Mouse (Mus musculus) megakaryocyte, embryonic 14.5 days (primary cell): Measurements from ENCODE around the gene Pcbp2. TPM values are rescaled to one million over a fixed set of nuclear protein-coding genes. Genes with fewer than 3 reads are reported as not detected.

Experiments
- H3K27me3 ChIP-seq: replicated peaks from 2 replicates; pipeline ENCODE3; 2012; ENCODE audit warnings: inconsistent platforms
- H3K36me3 ChIP-seq: replicated peaks from 2 replicates; pipeline ENCODE3; 2012; ENCODE audit warnings: low read length, inconsistent platforms, mixed read lengths
- H3K4me1 ChIP-seq: 2 replicates; pipeline ENCODE4 v1.6.1; 2012; ENCODE audit warnings: inconsistent platforms
- H3K4me3 ChIP-seq: replicated peaks from 2 replicates; pipeline ENCODE3; 2012; ENCODE audit warnings: moderate library complexity, mild to moderate bottlenecking, inconsistent platforms
- H3K9me3 ChIP-seq: 2 replicates; pipeline ENCODE4 v1.6.1; 2012; ENCODE audit warnings: inconsistent platforms
- FLI1 ChIP-seq: IDR thresholded peaks from 2 replicates; pipeline ENCODE4 v1.6.1; 2012; ENCODE audit warnings: low read length, inconsistent platforms, mixed read lengths
- GATA1 ChIP-seq: IDR thresholded peaks from 3 replicates; pipeline ENCODE4 v1.6.1; 2012; ENCODE audit warnings: mixed read lengths, low read length, inconsistent platforms, borderline replicate concordance
- polyA plus RNA-seq: library from polyadenylated mRNA; stranded (reverse); fragments of >175 nt; gene quantifications from 2 replicates; pipeline ENCODE4 v1.2.3, GENCODE M21; 2012; ENCODE audit warnings: low replicate concordance; ENCODE audit not compliant: insufficient read depth

Pcbp2 gene
- polyA plus RNA-seq, 1 experiment, result 404 TPM

DNA sequence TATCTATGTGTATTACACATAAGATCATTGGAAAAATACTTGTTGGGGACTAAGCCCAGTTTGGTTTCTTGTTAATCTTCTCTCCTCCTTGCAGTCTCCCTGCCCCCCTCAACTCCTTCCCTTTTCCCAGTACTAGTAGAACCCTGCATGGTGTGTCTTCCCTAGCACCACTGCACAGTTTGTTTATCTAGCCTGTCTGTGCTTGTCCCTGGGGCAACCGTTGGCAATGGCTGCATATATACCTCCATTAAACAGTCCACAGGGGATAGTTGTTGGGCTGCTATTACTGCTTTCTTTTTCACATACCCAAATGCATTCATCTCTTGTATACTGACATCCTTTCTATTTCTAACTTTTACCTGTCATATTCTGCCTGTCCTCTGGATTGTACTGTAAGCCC, 17.3 kb downstream of the Pcbp2 start:
- Histone ChIP-seq H3K9me3 (no peaks in the 10 kb centered on the region), H3K27me3 (no peaks in the 10 kb centered on the region), H3K36me3 (peaks cover 100% of the 10 kb centered on the region), H3K4me1 (peaks cover 16% of the 10 kb centered on the region), H3K4me3 (no peak overlapping the region)
- TF ChIP-seq FLI1 (no peak), GATA1 (no peak)

- Histone ChIP-seq H3K27me3 (no peaks in the 10 kb centered on the region), H3K4me3 (no peak overlapping the region), H3K4me1 (0 out of 2 replicates have a peak, but pooled peaks cover 6% of the 10 kb centered on the region), H3K9me3 (no peaks in the 10 kb centered on the region), H3K36me3 (peaks cover 97% of the 10 kb centered on the region)
- TF ChIP-seq GATA1 (no peak), FLI1 (no peak)
These were observed 28.0 kb downstream of the Pcbp2 start for GRCm38 (mm10) chr15:102498322-102498721.

DNA sequence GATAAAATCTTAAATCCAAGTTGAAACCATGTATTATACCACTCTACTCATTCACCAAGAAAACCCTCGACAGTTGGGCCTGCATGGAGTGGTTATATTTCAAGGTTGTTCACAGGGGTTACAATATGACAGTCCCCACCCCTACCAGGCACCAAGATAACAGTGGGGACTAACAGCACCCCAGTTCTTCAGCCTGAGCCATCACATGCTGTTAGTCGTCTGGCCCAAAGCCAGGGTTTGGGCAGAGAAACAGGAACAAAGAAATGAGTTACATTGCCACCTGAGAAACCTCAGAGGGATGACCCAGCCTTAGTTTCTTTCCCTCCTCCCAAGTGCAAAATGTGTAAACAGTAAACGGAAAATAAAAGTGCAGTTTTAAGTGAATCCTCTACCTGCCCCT, 29.0 kb downstream of the Pcbp2 start:
- no peak overlapping the region for H3K4me3 ChIP-seq
- no peaks in the 10 kb centered on the region for H3K9me3 ChIP-seq
- TF ChIP-seq GATA1, result no peak
- no peak for TF ChIP-seq FLI1
- 0 out of 2 replicates have a peak, but pooled peaks cover 3% of the 10 kb centered on the region for H3K4me1 ChIP-seq
- no peaks in the 10 kb centered on the region for H3K27me3 ChIP-seq
- H3K36me3 ChIP-seq, result peaks cover 97% of the 10 kb centered on the region

- Histone ChIP-seq H3K27me3 (no peaks in the 10 kb centered on the region), H3K4me1 (peaks cover 3% of the 10 kb centered on the region), H3K36me3 (peaks cover 96% of the 10 kb centered on the region), H3K9me3 (no peaks in the 10 kb centered on the region), H3K4me3 (no peak overlapping the region)
- TF ChIP-seq GATA1 (no peak), FLI1 (no peak)
These were observed 29.5 kb downstream of the Pcbp2 start for GRCm38 (mm10) chr15:102499851-102500250.

DNA sequence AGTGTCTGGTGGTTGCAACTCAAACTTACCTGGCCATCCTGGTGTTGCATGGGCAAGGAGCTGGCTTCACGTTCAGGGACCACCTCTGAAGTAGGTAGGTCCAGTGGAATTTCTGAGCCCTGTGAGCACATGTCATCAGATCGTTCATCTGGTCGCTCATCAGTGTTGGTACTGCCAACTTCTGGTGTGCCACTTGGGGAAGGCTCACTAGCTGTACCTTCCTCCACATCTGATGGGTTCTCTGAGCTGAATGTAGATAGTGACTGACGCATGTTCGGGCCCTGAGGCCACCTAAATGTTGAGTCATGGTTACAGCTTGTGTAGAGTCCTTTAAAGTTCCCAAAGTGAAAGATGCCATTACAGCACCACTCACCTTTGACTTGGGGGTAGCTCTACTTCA, 30.1 kb downstream of the Pcbp2 start:
- Histone ChIP-seq H3K4me1 (peaks cover 9% of the 10 kb centered on the region), H3K9me3 (no peaks in the 10 kb centered on the region), H3K36me3 (peaks cover 96% of the 10 kb centered on the region), H3K27me3 (no peaks in the 10 kb centered on the region), H3K4me3 (no peak overlapping the region)
- TF ChIP-seq GATA1 (no peak), FLI1 (no peak)

GRCm38 (mm10) chr15:102501084-102501814, 30.9 kb downstream of the Pcbp2 start:
- no peak overlapping the region for H3K4me3 ChIP-seq
- TF ChIP-seq FLI1, result no peak
- TF ChIP-seq GATA1, result no peak
- no peaks in the 10 kb centered on the region for H3K9me3 ChIP-seq
- peaks cover 16% of the 10 kb centered on the region for H3K4me1 ChIP-seq
- H3K27me3 ChIP-seq, result no peaks in the 10 kb centered on the region
- peaks cover 97% of the 10 kb centered on the region for H3K36me3 ChIP-seq

- no peaks in the 10 kb centered on the region for H3K9me3 ChIP-seq
- no peaks in the 10 kb centered on the region for H3K27me3 ChIP-seq
- no peak overlapping the region for H3K4me3 ChIP-seq
- H3K4me1 ChIP-seq, result peaks cover 17% of the 10 kb centered on the region
- TF ChIP-seq GATA1 (no peak), FLI1 (no peak)
- H3K36me3 ChIP-seq, result peaks cover 91% of the 10 kb centered on the region
These were observed 32.0 kb downstream of the Pcbp2 start for GRCm38 (mm10) chr15:102502254-102502840.

DNA sequence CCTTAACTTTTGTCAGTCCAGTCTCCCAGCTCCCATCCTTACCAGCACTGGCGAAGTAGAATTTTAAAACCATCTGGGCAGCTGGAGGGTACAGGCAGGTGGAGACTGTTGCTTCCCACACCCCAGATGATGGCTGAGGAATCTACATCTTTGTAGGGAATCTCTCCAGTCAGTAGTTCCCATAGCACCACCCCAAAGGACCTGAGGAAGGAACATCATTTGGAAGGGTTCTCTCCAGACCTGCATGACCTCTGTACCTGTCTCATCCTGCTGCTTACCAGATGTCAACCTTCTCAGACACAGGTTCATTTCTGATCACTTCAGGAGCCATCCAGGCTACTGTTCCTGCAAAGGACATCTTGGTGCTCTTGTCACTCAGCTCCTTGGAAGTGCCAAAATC, 33.1 kb downstream of the Pcbp2 start, which contains the start of gene Gm10337:
Gm10337 (plus strand) TSS at position 276 of the 400 bp plus-strand sequence.
- peaks cover 82% of the 10 kb centered on the region for H3K36me3 ChIP-seq
- H3K4me3 ChIP-seq, result no peak within 1 kb of the TSS
- no peaks in the 10 kb centered on the region for H3K27me3 ChIP-seq
- peaks cover 21% of the 10 kb centered on the region for H3K4me1 ChIP-seq
- no peak for TF ChIP-seq GATA1
- TF ChIP-seq FLI1, result no peak
- no peaks in the 10 kb centered on the region for H3K9me3 ChIP-seq

DNA sequence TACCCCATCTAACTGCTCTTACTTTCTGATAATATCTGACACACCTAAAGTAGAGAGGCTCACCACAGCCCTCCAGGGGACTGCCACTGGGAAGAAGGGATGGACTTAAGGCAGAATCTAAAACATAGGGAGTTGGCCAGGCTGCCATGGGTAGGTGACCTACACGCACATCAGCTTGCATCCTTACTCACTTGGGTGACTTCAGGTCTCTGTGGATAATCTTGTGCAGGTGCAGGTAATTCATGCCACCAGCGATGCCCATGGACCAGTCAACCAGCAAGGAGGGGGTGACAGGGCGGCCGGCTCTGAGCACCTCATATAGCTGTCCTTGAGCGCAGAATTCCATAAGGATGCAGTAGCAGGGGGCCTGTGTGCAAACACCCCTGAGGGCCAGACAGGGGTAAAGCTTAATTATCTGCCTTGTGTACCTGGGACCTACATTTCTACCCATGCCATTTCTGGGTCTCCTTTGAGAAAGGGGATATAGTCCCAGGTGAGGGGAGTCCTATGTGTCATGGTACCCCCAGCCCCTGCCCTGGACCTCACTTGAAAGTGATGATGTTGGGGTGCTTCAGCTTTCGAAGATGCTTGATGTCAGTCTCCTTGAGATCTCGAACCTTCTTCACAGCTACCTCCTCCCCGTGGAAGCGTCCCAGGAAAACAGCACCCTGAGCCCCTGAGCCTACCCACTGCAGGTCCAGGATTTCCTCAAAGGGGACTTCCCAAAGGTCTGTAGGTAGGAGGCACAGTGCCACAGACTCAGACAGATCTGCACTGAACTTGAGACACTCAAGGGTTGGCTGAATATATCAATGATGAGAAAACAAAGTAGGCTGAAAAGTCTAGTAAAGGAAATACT, 33.8 kb downstream of the Pcbp2 start:
- TF ChIP-seq GATA1, result no peak
- TF ChIP-seq FLI1, result no peak
- no peaks in the 10 kb centered on the region for H3K27me3 ChIP-seq
- no peaks in the 10 kb centered on the region for H3K9me3 ChIP-seq
- H3K4me1 ChIP-seq, result peaks cover 22% of the 10 kb centered on the region
- peaks cover 76% of the 10 kb centered on the region for H3K36me3 ChIP-seq
- H3K4me3 ChIP-seq, result no peak overlapping the region
